Mouse (Mus musculus) lung, postnatal 25 days (tissue): Measurements from ENCODE around the gene Rps3.

ENCODE experiments used
- DNase-seq: peaks from one replicate; pipeline ENCODE4 v3.0.0; 2022; ENCODE audit warnings: low spot score

Gene Rps3

GRCm38 (mm10) chr7:99443164-99443563 lies 40.4 kb downstream of the Rps3 start:
- DNase-seq = no peak

GRCm38 (mm10) chr7:99441534-99442072 lies 41.9 kb downstream of the Rps3 start:
- peak; percentile 86 for DNase-seq

GRCm38 (mm10) chr7:99438881-99439280 lies 44.7 kb downstream of the Rps3 start:
- no peak for DNase-seq

- no peak for DNase-seq
These were observed 47.0 kb downstream of the Rps3 start for GRCm38 (mm10) chr7:99436530-99436929.

- no peak for DNase-seq
These were observed 48.8 kb downstream of the Rps3 start for GRCm38 (mm10) chr7:99434672-99435250.

- DNase-seq = no peak
These were observed 50.7 kb downstream of the Rps3 start for GRCm38 (mm10) chr7:99432863-99433262.

- DNase-seq = no peak
These were observed 51.3 kb downstream of the Rps3 start for GRCm38 (mm10) chr7:99432248-99432647.

GRCm38 (mm10) chr7:99430246-99430645 lies 53.3 kb downstream of the Rps3 start:
- no peak for DNase-seq

GRCm38 (mm10) chr7:99429786-99430185 lies 53.8 kb downstream of the Rps3 start:
- DNase-seq = no peak

- no peak for DNase-seq
These were observed 54.7 kb downstream of the Rps3 start for GRCm38 (mm10) chr7:99428836-99429235.

GRCm38 (mm10) chr7:99427987-99428386 lies 55.6 kb downstream of the Rps3 start:
- no peak for DNase-seq
